Mouse (Mus musculus) limb, embryonic 10.5 days (tissue): Measurements from ENCODE around the gene Crybb3. TPM values are rescaled to one million over a fixed set of nuclear protein-coding genes. Genes with fewer than 3 reads are reported as not detected.

Source experiments
- DNase-seq: peaks from one replicate; pipeline ENCODE4 v3.0.0-alpha.2; 2017; ENCODE audit warnings: low spot score
- H3K27ac ChIP-seq: fragments of 300-500 bp; sonication (generic); 2 replicates; pipeline ENCODE4 v1.5.1; 2016; ENCODE audit warnings: mild to moderate bottlenecking
- H3K27me3 ChIP-seq: fragments of 300-500 bp; sonication (generic); 2 replicates; pipeline ENCODE4 v1.6.1; 2016; ENCODE audit warnings: low read depth, mild to moderate bottlenecking; ENCODE audit not compliant: poor library complexity, severe bottlenecking
- H3K36me3 ChIP-seq: fragments of 300-500 bp; sonication (generic); 2 replicates; pipeline ENCODE4 v1.6.1; 2016; ENCODE audit warnings: mild to moderate bottlenecking, moderate library complexity
- H3K4me1 ChIP-seq: fragments of 300-500 bp; sonication (generic); 2 replicates; pipeline ENCODE4 v1.6.1; 2016
- H3K4me3 ChIP-seq: fragments of 300-500 bp; sonication (generic); 2 replicates; pipeline ENCODE4 v1.5.1; 2016; ENCODE audit warnings: mild to moderate bottlenecking, moderate library complexity
- H3K9me3 ChIP-seq: fragments of 300-500 bp; sonication (generic); replicated peaks from 2 replicates; pipeline ENCODE4 v1.6.1; 2016; ENCODE audit warnings: mild to moderate bottlenecking
- WGBS: fragments of 180-500 bp; shearing (Covaris S2); methylation state at CpG from one replicate; pipeline ENCODE4 v1.1.7; 2016; 5-methylcytosine and 5-hydroxymethylcytosine counted together
- polyA plus RNA-seq: library from polyadenylated mRNA; unstranded; fragments of >200 nt; fragmentation: Nextera tagmentation; extraction: Ambion mirVana; gene quantifications from 2 replicates; pipeline ENCODE4 v1.2.1, GENCODE M21; 2016

Gene Crybb3
- 0.33 and 0.59 TPM in 2 replicates for polyA plus RNA-seq

DNA sequence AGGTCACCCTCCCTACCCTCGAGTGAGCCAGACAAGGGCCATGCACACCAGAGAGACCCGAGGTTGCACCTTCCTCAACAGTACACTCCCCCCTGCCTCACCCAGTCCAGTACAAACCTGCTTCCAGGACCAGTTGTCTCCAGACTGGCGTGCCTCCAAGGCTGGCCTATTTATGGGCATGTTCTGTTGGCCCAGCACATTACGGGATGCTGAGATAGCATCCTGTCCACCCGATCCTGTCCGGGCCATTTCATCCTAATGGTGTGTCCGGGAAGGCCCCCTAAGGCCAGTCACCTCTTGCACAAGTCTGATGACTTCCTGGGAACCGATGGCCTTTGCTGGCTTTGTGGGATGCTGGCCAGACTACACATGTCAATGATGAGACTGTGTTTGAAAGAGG lies at the start of gene Crybb3:
Crybb3 (minus strand) TSS at position 146 of the 400 bp plus-strand sequence.
- H3K4me3 ChIP-seq = no peak within 1 kb of the TSS
- H3K27me3 ChIP-seq = 0 out of 2 replicates have a peak, but pooled peaks cover 2% of the 10 kb centered on the region
- H3K4me1 ChIP-seq = peaks cover 10% of the 10 kb centered on the region; the same call in 1 of the 2 replicates
- WGBS = 81% methylated on average over 8 of the region's 8 CpGs
- H3K36me3 ChIP-seq = no peaks in the 10 kb centered on the region
- no peaks in the 10 kb centered on the region for H3K9me3 ChIP-seq
- no peak for DNase-seq
- H3K27ac ChIP-seq = no peak within 1 kb of the TSS

GRCm38 (mm10) chr5:113128426-113128825 lies 47.0 kb upstream of the Crybb3 start:
- H3K4me1 ChIP-seq = peaks cover 24% of the 10 kb centered on the region
- H3K4me3 ChIP-seq = no peak overlapping the region
- H3K9me3 ChIP-seq = no peaks in the 10 kb centered on the region
- no peak overlapping the region for H3K27ac ChIP-seq
- H3K36me3 ChIP-seq = no peaks in the 10 kb centered on the region
- DNase-seq = no peak
- no peaks in the 10 kb centered on the region for H3K27me3 ChIP-seq
- 60% methylated on average over 4 of the region's 4 CpGs for WGBS

- no peaks in the 10 kb centered on the region for H3K9me3 ChIP-seq
- H3K36me3 ChIP-seq = no peaks in the 10 kb centered on the region
- DNase-seq = no peak
- peaks cover 32% of the 10 kb centered on the region for H3K4me1 ChIP-seq
- no peak overlapping the region for H3K4me3 ChIP-seq
- H3K27me3 ChIP-seq = peaks cover 10% of the 10 kb centered on the region; the same call in 1 of the 2 replicates
- H3K27ac ChIP-seq = no peak overlapping the region
- 89% methylated on average over 12 of the region's 12 CpGs for WGBS
Observed at GRCm38 (mm10) chr5:113126476-113126875, 45.1 kb upstream of the Crybb3 start.

DNA sequence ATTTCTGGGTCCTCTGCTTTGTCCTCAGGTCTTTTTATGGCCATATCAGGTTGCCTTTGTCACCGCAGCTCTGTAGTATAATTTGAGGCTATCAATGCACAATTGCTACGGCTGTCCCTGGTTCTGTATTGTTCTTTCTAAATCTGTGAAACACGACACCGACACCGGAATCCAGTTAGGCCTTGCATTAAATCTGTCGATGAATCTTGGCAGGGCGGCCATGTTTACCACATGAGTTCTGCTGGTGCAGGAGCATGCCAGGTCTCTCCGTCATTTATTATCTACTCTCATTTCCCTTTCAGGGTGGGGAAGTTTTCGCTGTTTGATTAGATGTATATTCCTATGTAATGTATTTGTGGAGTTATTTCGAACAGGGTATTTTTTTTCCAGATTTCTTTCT lies 42.3 kb upstream of the Crybb3 start:
- no peak for DNase-seq
- Histone ChIP-seq H3K4me1 (peaks cover 59% of the 10 kb centered on the region), H3K9me3 (no peaks in the 10 kb centered on the region), H3K27me3 (peaks cover 18% of the 10 kb centered on the region; the same call in 1 of the 2 replicates), H3K27ac (no peak overlapping the region), H3K4me3 (no peak overlapping the region), H3K36me3 (no peaks in the 10 kb centered on the region)
- 77% methylated on average over 10 of the region's 10 CpGs for WGBS

GRCm38 (mm10) chr5:113122326-113123054 lies 41.1 kb upstream of the Crybb3 start:
- Histone ChIP-seq H3K36me3 (no peaks in the 10 kb centered on the region), H3K27me3 (peaks cover 18% of the 10 kb centered on the region; the same call in 1 of the 2 replicates), H3K4me1 (peaks cover 55% of the 10 kb centered on the region), H3K9me3 (no peaks in the 10 kb centered on the region), H3K27ac (peak overlapping the region; percentile 84), H3K4me3 (no peak overlapping the region)
- no peak for DNase-seq
- 23% methylated on average over 12 of the region's 12 CpGs for WGBS

DNA sequence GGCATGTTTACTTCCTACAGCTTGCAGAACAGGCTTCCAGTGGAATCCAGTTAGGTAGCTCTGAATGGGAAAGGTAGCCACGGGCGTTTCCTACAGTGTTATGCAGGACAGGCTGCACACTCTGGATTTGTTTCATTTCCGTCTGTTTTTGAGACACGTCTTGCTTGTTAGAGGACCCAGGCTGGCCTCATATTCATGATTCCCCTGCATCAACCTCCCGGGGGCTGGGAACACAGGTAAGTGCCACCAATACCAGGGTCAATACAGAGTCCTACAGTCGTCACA lies 40.1 kb upstream of the Crybb3 start:
- Histone ChIP-seq H3K36me3 (no peaks in the 10 kb centered on the region), H3K27me3 (peaks cover 18% of the 10 kb centered on the region; the same call in 1 of the 2 replicates), H3K27ac (peak overlapping the region; percentile 84), H3K9me3 (no peaks in the 10 kb centered on the region), H3K4me1 (peaks cover 57% of the 10 kb centered on the region), H3K4me3 (0 out of 2 replicates have a peak overlapping the region, but pooled peaks have one; percentile 15)
- WGBS = 44% methylated on average over 6 of the region's 6 CpGs
- DNase-seq = no peak

GRCm38 (mm10) chr5:113120741-113121590 lies 39.6 kb upstream of the Crybb3 start:
- Histone ChIP-seq H3K27me3 (peaks cover 18% of the 10 kb centered on the region; the same call in 1 of the 2 replicates), H3K27ac (peak overlapping the region; percentile 84)
- 10% methylated on average over 15 of the region's 15 CpGs for WGBS

DNA sequence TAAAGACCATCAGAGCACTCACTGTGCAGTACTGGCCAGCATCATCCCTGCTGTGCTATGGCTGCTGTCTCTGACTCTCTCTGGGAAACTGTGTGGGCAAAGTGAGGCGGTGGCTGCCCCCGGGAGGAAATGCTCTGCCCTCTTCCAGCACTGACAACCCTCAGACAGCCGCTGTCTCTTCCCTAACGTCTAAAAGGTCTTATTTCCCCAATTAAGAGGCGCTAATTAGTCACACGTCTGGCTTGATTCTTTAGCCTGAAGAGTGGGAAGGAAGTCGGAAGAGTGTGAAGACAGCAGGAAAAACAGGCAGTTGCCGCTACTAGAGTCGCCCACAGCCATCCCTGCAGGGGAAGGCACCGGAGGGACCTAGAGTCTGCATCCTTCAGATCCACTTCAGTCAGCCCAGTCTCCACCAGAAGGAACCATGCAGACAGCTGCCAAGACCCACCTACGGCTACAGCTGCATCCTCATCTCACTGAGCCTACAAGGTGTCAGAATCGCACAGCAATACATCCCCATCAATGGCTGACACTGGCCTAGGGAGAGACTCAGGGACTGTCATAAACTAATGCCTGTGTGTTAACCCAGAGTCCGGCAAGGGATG lies 38.6 kb upstream of the Crybb3 start:
- peaks cover 18% of the 10 kb centered on the region; the same call in 1 of the 2 replicates for H3K27me3 ChIP-seq
- no peak overlapping the region for H3K4me3 ChIP-seq
- peak overlapping the region; percentile 84 for H3K27ac ChIP-seq
- H3K9me3 ChIP-seq = no peaks in the 10 kb centered on the region
- H3K4me1 ChIP-seq = peaks cover 70% of the 10 kb centered on the region
- no peak for DNase-seq
- H3K36me3 ChIP-seq = no peaks in the 10 kb centered on the region
- 19% methylated on average over 13 of the region's 13 CpGs for WGBS

More at GRCm38 (mm10) chr5:113120741-113121590, 39.6 kb upstream of the Crybb3 start:
- DNase-seq = peak; percentile 69
- Histone ChIP-seq H3K9me3 (no peaks in the 10 kb centered on the region), H3K36me3 (no peaks in the 10 kb centered on the region), H3K4me3 (0 out of 2 replicates have a peak overlapping the region, but pooled peaks have one; percentile 15), H3K4me1 (peaks cover 61% of the 10 kb centered on the region)

GRCm38 (mm10) chr5:113119291-113119690 lies 37.9 kb upstream of the Crybb3 start:
- 71% methylated on average over 9 of the region's 9 CpGs for WGBS
- Histone ChIP-seq H3K4me3 (no peak overlapping the region), H3K36me3 (no peaks in the 10 kb centered on the region), H3K9me3 (no peaks in the 10 kb centered on the region), H3K4me1 (peaks cover 77% of the 10 kb centered on the region), H3K27me3 (peaks cover 18% of the 10 kb centered on the region; the same call in 1 of the 2 replicates), H3K27ac (peak overlapping the region; percentile 84)
- DNase-seq = no peak

GRCm38 (mm10) chr5:113118695-113119094 lies 37.3 kb upstream of the Crybb3 start:
- Histone ChIP-seq H3K36me3 (no peaks in the 10 kb centered on the region), H3K4me3 (no peak overlapping the region), H3K4me1 (peaks cover 81% of the 10 kb centered on the region), H3K27me3 (peaks cover 18% of the 10 kb centered on the region; the same call in 1 of the 2 replicates), H3K27ac (peak overlapping the region; percentile 65), H3K9me3 (no peaks in the 10 kb centered on the region)
- WGBS = 36% methylated on average over 6 of the region's 6 CpGs
- DNase-seq = peak; percentile 48

DNA sequence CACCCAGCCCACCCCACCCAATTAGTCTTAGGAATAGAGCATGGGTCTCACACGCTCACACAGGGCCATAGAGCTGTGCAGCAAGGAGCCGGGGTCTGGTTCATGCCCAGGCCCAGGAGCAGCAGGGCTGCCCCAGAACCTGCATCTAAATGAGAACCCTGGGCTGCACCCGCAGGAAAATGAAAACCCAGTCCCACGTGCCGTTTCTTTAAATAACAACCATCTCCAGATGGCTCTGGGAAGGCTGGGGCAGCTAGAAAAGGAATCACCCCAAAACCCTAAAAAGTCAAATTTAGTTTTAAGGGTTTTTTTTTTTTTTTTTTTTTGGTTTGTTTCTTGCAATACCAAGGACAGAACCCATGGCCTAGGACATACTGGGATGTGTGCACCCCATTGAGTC lies 36.0 kb upstream of the Crybb3 start:
- H3K27ac ChIP-seq = 0 out of 2 replicates have a peak overlapping the region, but pooled peaks have one; percentile 46
- no peaks in the 10 kb centered on the region for H3K9me3 ChIP-seq
- H3K4me3 ChIP-seq = no peak overlapping the region
- 84% methylated on average over 5 of the region's 5 CpGs for WGBS
- peaks cover 82% of the 10 kb centered on the region for H3K4me1 ChIP-seq
- no peaks in the 10 kb centered on the region for H3K36me3 ChIP-seq
- DNase-seq = no peak
- H3K27me3 ChIP-seq = peaks cover 14% of the 10 kb centered on the region; the same call in 1 of the 2 replicates

DNA sequence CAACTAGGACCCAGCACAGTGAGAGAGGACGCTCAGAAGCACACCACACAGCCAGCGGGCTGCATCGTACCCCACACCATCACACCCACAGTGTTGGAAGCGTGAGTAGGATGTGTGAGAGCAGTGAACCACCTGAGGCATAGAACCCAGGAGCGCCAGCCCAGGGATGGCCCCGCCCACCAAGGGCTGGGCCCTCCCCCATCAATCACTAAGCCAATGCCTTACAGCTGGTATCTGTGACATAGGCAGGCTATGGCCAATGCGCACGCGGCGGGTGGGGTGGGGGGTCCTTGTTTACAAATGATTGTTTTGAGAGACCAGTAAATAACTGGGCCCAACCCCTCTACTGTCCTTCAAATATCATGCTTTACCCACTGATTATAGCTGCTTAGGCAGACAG lies 34.5 kb upstream of the Crybb3 start:
- DNase-seq = no peak
- no peaks in the 10 kb centered on the region for H3K36me3 ChIP-seq
- no peaks in the 10 kb centered on the region for H3K9me3 ChIP-seq
- no peak overlapping the region for H3K4me3 ChIP-seq
- WGBS = 52% methylated on average over 10 of the region's 10 CpGs
- H3K4me1 ChIP-seq = peaks cover 76% of the 10 kb centered on the region
- H3K27ac ChIP-seq = peak overlapping the region; percentile 50
- H3K27me3 ChIP-seq = peaks cover 8% of the 10 kb centered on the region; the same call in 1 of the 2 replicates
